Mouse (Mus musculus): ENCODE results near the gene Negr1. TPM values are rescaled to one million over a fixed set of nuclear protein-coding genes. Genes with fewer than 3 reads are reported as not detected.

Gene Negr1
- total RNA-seq, 2 experiments from 2014 or later, result 0.40 to 1.9 TPM

- DNase-seq, result no peak
Observed at GRCm38 (mm10) chr3:156690059-156690605, 128.5 kb downstream of the Negr1 start.

GRCm38 (mm10) chr3:156698687-156699086, 137.1 kb downstream of the Negr1 start:
- DNase-seq, result no peak

- no peak for DNase-seq
Observed at GRCm38 (mm10) chr3:156703241-156703640, 141.6 kb downstream of the Negr1 start.

- no peak for DNase-seq
Observed at GRCm38 (mm10) chr3:156710240-156710639, 148.6 kb downstream of the Negr1 start.

GRCm38 (mm10) chr3:156710693-156711092, 149.1 kb downstream of the Negr1 start:
- DNase-seq, result peak in 1 of 2 experiments; percentile 8

- no peak for DNase-seq
Observed at GRCm38 (mm10) chr3:156736335-156736734, 174.7 kb downstream of the Negr1 start.

- DNase-seq, result no peak
Observed at GRCm38 (mm10) chr3:156739529-156739928, 177.9 kb downstream of the Negr1 start.

- DNase-seq, result no peak
Observed at GRCm38 (mm10) chr3:156743266-156743665, 181.7 kb downstream of the Negr1 start.

GRCm38 (mm10) chr3:156745218-156745770, 183.7 kb downstream of the Negr1 start:
- DNase-seq, result no peak

GRCm38 (mm10) chr3:156747456-156747855, 185.9 kb downstream of the Negr1 start:
- no peak for DNase-seq

GRCm38 (mm10) chr3:156753780-156754373, 192.3 kb downstream of the Negr1 start:
- DNase-seq, result no peak

GRCm38 (mm10) chr3:156754790-156755530, 193.4 kb downstream of the Negr1 start:
- no peak for DNase-seq

- DNase-seq, result no peak
Observed at GRCm38 (mm10) chr3:156765015-156765414, 203.4 kb downstream of the Negr1 start.

- no peak for DNase-seq
Observed at GRCm38 (mm10) chr3:156766171-156766845, 204.7 kb downstream of the Negr1 start.

GRCm38 (mm10) chr3:156771626-156772025, 210.0 kb downstream of the Negr1 start:
- no peak for DNase-seq

- no peak for DNase-seq
Observed at GRCm38 (mm10) chr3:156772057-156772456, 210.5 kb downstream of the Negr1 start.

- no peak for DNase-seq
Observed at GRCm38 (mm10) chr3:156784309-156784852, 222.8 kb downstream of the Negr1 start.

GRCm38 (mm10) chr3:156786355-156786754, 224.8 kb downstream of the Negr1 start:
- no peak for DNase-seq

- no peak for DNase-seq
Observed at GRCm38 (mm10) chr3:156791234-156791633, 229.6 kb downstream of the Negr1 start.

- no peak for DNase-seq
Observed at GRCm38 (mm10) chr3:156792743-156793142, 231.1 kb downstream of the Negr1 start.

GRCm38 (mm10) chr3:156794091-156794490, 232.5 kb downstream of the Negr1 start:
- DNase-seq, result no peak

- no peak for DNase-seq
Observed at GRCm38 (mm10) chr3:156794610-156795009, 233.0 kb downstream of the Negr1 start.
